15 mouse cellular contexts compared by ENCODE assay signal in genomic region chr11:51824867-51825424, GRCm38 (mm10). TPM values are rescaled to one million over a fixed set of nuclear protein-coding genes. Genes with fewer than 3 reads are reported as not detected.
DNase-seq lines count a peak whose midpoint lies in the region; TF ChIP-seq lines count a peak whose summit lies in the region.
"Had no signal": no experiment of that assay in that cellular context is flagged by ENCODE, and none has a peak within 500 bp of the region (broad histone marks: within the 10 kb centered on the region; RNA-seq: fewer than 3 reads in every experiment).

No protein-coding gene starts in this region.

- no peaks in the 10 kb centered on the region; the same call in 1 of the 2 replicates for H3K4me1 ChIP-seq in lung, adult 2 months (ENCODE audit: control insufficient read depth, insufficient read depth, low read length)

- no peak overlapping the region for H3K4me3 ChIP-seq in lung, adult 2 months (replicated peaks; ENCODE audit: extremely low read depth, low read depth, low read length)
- H3K4me3 ChIP-seq: embryonic facial prominence, embryonic 10.5 days; forebrain, embryonic 10.5 days; gastrocnemius, adult 2 months; heart, adult 2 months; heart, embryonic 15.5 days; hindbrain, embryonic 13.5 days had no signal

- TF ChIP-seq CTCF in lung, adult 2 months (IDR thresholded peaks at IDR 0.05; ENCODE audit: insufficient read depth, low read length): no peak

- TF ChIP-seq POLR2A in lung, adult 2 months (IDR thresholded peaks at IDR 0.05; ENCODE audit: borderline replicate concordance, extremely low read depth, low read depth, low read length): no peak

- peak; percentile 52 for DNase-seq in adrenal gland, postnatal 10 days
- no peak for DNase-seq in adrenal gland, postnatal 4 days (ENCODE audit: low spot score in 2 of 2)
- peak; percentile 53 to 63 for DNase-seq in lung, adult 18-20 months
- DNase-seq in lung, adult 2 months: no peak
- DNase-seq in lung, postnatal 25 days (ENCODE audit: low spot score): peak; percentile 30
- DNase-seq in right cerebral cortex, postnatal 14 days: no peak
- DNase-seq in urinary bladder, adult 2 months (ENCODE audit: low spot score): no peak
- DNase-seq: adrenal gland, adult 8-10 months; gastrocnemius, postnatal 36 days had no signal

- 74% methylated on average over 19 of the region's 19 CpGs for WGBS in lung, adult 2 months

RNA-seq across cellular contexts. Expression of gene Jade2, which starts 32.5 kb away (rescaled TPM):
- 10 to 100 TPM; 10.7 to 11.4 TPM for total RNA-seq in adrenal gland, postnatal 10 days (2021)
- 10 to 100 TPM; 16.0 to 16.2 TPM for total RNA-seq in adrenal gland, postnatal 4 days (2021)
- polyA plus RNA-seq in lung, adult 2 months (2012; rRNA removed): 23.6 and 33.3 TPM in 2 replicates
- 10.6 and 16.1 TPM in 2 replicates for polyA plus RNA-seq in urinary bladder, adult 2 months (2012; rRNA removed)

Comparison
In these comparisons a context has a peak if more than half of its experiments do, and no peak if none do; other contexts are left out.
1. DNase-seq: peak in adrenal gland, postnatal 10 days (single experiment), lung, adult 18-20 months (2 of 2) and lung, postnatal 25 days (single experiment); none in adrenal gland, postnatal 4 days (0 of 2), lung, adult 2 months (single experiment), right cerebral cortex, postnatal 14 days (single experiment) and urinary bladder, adult 2 months (single experiment).